Mouse (Mus musculus) erythroblast, adult 5-6 weeks (primary cell): ENCODE results near the gene Golt1a. TPM values are rescaled to one million over a fixed set of nuclear protein-coding genes. Genes with fewer than 3 reads are reported as not detected.

Source experiments
- ATAC-seq: replicated peaks from 2 replicates; pipeline ENCODE4 v1.8.0; 2016; ENCODE audit warnings: moderate number of reproducible peaks, mild to moderate bottlenecking, moderate TSS enrichment, inconsistent platforms; ENCODE audit not compliant: poor library complexity, low FRiP score, severe bottlenecking
- total RNA-seq, 2 experiments: library from RNA; stranded (forward) in 1 of 2; stranded (reverse) in 1 of 2; fragments of 150-400 nt in 1 of 2; fragments of 200-764, 138-1000 nt in 1 of 2; gene quantifications; 2 replicates each; pipeline versions ENCODE4 v1.2.3 to v1.2.4; 2015 to 2017; ENCODE audit warnings: low replicate concordance in 2 of 2

The Golt1a gene
- total RNA-seq, 2 experiments from 2014 or later, result not detected

DNA sequence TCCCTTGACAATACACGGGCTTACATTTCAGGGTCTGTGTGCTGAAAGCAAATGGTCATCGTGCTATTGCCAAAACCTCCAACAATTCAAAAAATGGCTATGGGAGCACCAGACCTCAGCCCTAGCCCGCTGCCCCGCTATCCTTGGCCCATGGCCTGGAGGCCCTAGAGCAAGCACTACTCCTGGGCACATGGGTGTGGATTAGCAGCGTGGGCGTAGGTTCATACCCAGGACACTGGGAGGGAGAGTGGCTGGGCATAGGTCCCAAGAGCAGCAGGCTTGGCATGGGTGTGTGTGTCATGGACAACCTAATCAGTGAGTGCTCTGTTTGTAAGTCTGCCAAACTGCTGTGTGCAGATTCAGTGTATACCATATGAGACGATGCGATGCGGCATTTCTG lies 13.2 kb upstream of the Golt1a start:
- ATAC-seq, result no peak

DNA sequence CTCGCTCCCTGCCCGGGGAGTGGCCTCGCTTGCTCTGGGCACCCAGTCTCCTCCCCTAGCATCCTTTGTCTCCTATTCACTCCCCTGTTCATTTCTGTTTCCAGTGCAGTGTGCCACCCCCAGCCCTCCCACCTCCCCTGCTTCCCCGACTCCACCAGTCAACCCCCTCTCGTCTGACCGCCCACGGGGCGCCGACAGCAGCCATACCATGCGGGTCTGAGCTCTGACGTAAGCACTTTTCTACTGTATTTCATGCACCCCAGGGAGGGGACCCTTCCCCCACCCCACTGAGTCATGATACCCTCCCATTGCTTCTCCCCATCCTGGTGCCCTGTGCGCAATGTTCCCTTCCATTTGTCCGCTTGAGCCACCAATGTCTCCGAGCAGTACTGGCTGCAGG lies 10.8 kb upstream of the Golt1a start:
- no peak for ATAC-seq

DNA sequence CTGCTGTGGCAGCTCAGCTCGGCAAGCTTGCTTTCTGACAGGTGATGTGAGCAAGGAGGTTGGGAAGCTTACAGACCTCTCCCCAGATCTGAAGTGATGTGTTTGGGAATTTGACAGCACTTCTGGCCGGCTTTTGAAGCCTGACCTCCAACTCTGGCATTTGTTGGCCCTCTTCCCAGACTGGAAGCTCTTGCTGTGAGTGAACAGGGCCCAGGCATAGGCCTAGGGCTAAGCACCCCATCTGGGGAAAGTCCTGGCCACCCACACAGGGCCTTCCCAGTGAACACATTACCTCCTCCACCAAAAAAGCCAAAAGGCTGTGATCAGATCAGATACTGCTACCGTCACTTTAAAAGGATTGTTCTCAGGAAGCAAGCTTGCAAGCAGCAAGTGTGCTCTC lies 7.1 kb upstream of the Golt1a start:
- ATAC-seq, result no peak

DNA sequence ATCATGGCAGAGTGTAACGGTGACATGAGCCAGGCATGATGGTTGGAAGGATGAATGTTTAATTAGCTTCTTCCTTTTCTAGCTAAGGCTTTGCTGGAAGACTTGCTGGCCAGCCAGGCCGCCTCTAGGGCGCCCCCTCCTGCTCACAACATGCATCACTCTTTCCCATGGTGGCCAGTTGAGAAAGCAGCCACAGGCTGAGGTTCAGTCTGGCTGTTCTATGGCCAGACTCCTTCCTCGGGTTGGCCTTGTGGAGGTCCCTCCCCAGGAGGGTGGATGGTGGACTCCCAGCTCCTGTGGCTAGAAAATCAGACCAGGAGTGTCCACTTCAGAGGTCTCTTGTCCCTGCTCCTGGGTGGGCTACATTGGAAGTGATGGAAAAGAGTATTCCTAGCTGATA lies 2.8 kb upstream of the Golt1a start:
- ATAC-seq, result no peak

DNA sequence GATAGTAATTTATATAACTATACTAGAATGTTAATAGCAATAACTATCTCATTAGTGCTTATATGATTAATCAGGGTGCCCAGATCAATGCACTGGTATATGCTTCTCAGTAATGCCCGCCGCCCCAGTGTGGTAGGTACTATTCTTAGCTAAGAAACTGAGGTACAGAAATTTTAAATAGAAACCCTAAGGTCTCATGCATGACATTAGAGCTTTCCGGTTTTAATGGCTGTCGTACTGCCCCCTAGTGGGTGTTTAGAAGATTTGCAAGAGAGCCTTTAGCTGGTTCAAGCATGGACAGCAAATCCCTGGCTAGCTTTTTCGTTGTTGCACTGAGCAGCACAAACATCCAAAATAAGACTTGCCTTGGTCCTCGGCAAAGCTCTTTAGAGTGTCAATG lies 2.3 kb upstream of the Golt1a start:
- no peak; the same call in 1 of the 2 replicates for ATAC-seq

DNA sequence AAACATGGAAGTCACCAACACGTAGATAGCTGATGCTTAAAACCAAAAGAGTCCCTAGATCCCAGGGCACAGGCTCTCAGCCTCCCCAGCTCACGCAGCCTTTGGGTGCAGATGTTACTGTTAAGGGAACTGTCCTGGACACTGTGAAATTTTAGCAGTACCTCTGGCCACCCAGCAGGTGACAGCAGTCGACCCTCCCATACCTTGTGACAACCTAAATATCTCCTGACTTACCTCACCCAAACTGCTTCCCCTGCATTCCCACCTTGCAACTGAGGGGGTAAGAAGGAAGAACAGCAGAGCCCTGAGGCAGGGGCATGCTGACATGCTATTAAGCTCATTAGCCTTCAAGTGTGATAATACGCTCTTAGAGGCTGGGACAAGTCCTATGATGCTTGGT lies 1.6 kb downstream of the Golt1a start:
- ATAC-seq, result no peak

DNA sequence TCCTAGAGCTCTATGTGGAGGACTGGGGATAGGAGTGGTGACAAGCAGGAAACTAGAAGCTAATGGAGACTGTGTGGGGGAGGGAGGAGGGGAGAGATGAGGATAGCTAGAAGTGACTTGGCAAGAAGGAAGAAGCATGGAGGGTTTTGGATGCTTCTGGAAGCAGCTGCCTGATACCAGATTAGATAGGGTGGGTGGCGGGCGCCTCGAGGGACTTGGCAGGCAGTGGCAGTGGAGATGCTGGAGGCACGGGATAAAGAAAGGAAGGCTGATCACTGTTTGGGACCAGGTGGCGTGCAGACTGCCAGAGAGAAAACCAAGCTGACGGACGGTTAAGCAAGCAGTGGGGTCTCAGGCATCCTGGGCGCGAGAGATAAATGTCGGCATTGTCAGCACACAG lies 2.3 kb downstream of the Golt1a start:
- ATAC-seq, result no peak

DNA sequence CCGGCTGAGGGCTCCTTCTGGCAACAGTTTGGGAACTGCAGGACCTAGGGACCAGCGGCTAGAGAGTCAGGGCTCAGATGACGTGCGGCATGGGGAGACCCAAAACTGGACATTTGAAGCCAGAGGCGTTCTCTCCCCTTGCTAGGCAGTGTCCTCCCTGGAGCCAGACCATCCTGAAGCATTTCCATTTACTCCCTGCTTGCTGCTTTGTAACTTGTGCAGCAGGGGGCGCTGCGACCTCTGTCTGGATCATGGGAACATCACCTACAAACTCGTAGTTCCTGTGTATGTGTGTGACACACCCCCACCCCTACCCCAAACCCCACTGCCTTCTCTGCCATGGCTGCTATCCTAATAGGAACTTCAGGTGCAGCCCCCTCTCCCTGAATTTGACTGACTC lies 4.8 kb downstream of the Golt1a start:
- no peak for ATAC-seq

DNA sequence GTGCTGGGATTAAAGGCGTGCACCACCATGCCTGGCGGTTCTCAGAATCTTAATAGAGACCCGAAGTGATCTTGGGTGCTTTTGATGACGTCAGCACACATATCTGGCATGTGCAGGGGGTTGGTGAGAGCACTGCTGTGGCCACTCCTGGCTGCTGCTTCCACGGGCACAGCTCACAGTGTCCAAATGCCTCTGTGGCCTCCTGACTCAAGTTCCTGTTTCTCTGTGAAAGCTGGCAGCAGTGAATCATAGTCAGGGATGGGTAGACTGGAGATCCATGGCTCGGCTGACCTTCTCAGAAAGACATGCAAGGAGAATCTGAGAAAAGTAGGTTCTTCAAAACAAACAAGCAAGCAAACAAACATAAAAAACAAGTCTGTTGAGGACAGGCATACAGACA lies 6.2 kb downstream of the Golt1a start:
- ATAC-seq, result no peak

DNA sequence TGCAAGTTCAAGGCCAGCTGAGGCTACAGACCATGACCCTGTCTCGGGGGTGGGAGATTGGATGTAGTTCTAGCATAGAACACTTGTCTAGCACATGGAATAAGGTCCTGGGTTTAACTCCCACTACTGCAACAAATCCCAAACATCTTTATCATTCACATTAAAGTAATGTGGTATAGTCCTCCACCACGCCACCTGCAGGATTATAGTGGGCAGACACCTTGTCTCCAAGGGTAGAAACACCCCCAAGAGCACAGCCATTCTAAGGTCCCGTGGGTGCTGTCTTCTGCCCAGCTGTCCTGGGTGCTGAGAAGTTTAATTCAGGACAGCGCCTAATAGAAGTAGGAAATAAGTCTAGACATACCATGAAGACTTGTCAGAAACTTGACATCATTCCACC lies 7.0 kb downstream of the Golt1a start:
- no peak for ATAC-seq

DNA sequence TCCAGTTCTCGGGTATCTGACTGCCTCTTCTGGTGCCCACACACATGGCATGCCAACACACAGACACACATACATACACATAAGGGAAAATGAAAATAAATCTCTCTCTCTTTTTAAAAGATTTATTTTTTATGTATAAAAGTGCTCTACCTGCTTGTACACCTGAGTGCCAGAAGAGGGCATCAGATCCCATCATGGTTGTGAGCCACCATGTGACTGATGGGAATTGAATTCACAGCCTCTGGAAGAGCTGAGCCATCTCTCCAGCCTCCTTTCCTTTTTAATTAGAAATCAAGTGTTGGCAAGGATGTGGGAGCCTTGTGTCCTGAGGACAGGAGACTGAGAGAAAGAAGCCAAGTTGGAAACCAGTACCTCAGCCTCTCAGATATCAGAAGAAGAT lies 7.5 kb downstream of the Golt1a start:
- ATAC-seq, result no peak

DNA sequence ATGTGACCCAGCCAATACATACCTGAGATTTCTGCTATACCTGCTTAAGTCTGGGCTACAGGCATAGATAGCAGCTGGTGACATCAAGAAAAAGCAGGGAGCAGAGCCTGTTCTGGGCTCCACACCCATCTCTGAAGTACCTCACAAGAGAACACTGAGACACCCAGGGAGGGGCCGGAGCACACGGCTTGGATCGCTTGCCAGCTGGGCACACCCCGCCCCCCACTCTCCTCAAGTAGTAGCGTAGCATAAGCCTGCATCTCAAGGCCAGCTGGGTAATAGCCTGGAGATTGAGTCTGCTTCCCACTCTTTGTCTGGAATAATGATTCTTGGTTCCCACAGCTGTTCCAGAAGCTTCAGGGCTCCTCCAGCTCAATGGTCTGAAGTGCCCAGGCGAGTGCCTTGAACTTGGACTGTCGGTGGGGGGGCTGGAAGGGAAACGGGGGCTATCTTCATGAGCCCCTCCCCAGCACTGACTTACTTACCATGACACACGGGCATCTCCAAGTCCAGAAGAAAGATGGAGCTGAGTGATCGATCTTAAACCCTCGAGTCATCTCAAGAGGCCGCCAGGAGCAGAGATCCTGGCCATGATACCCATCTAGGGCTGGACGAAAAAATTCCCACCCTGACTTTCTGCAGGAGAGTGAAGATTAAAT lies 11.8 kb downstream of the Golt1a start, which contains the start of gene Kiss1:
TSS of gene Kiss1 (plus strand) at position 609 of the 659 bp plus-strand sequence.
- ATAC-seq, result no peak

DNA sequence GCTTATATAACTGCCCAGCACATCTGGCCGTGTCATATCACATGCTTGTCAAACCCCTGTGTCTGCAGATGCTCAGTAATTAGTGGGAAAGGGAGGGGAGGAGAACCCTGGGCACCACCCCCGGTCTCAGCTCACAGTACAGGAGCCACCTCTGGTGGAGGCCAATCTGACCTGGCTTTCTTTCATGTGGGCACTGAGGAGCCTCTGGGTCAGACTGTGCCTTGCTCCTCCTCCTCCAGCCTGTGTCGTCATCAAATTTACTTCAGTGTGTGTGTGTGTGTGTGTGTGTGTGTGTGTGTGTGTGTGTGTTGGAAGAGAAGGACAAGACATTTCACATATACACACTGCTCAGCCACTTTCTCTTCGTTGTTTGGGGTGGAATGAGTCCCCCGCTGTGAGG lies 13.7 kb downstream of the Golt1a start:
- ATAC-seq, result no peak

DNA sequence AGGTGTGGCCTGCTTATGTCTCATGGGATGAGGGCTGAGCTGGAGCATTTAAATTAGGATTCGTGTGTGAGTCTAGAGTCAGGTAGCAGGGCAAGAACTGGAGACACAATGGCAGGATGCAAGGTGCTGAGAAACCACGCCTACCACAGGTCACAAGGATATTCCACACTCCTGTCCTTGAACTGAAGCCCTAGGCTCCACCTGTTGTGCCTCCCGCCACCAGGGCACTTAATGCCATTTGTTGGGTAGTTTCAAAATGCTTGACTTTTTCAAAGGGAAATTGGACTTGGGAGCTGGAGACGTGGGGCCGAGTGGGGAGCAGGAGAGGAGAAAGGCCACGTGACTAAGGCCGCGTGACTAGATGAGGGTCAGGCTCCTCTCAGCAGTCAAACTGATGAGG lies 16.4 kb downstream of the Golt1a start:
- ATAC-seq, result no peak

DNA sequence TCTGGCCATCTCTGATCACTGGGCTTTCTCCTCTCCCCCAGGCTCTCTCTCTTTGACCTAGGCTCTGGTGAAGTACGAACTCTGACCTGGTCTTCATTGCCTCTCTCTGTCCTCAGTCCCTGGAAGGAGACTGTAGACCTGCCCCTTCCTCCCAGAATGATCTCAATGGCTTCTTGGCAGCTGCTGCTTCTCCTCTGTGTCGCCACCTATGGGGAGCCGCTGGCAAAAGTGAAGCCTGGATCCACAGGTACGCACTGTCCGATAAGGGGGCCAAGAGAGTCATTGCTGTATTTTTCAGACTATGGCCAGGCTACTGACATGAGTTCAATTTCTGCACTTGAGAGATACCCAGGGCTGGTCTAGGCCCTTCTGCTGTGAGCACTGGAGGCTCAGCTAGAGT lies 17.5 kb downstream of the Golt1a start:
- no peak for ATAC-seq

DNA sequence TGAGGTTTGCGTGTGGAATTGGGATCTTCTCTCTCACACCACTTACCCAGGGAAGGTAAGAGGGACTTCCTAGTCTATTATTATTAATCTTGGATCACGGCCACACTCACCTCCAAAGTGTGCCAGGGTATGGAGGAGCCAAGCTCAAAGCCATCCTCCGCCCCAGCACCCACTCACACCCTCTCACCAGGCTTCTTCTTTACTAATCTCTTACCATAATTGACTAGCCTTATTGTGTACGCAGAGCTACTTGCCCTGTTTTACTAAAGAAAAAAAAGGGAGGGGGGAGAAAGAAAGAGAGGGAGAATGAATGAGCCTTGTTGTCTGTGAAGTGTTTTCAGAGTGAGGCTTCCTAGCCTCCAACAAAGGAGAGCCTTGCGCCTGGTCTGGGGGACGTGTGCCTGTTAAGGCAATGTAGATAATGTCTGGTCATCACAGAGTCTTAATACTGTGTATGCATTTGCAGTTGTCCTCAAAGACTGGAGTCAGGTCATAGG lies 18.7 kb downstream of the Golt1a start:
- ATAC-seq, result no peak

DNA sequence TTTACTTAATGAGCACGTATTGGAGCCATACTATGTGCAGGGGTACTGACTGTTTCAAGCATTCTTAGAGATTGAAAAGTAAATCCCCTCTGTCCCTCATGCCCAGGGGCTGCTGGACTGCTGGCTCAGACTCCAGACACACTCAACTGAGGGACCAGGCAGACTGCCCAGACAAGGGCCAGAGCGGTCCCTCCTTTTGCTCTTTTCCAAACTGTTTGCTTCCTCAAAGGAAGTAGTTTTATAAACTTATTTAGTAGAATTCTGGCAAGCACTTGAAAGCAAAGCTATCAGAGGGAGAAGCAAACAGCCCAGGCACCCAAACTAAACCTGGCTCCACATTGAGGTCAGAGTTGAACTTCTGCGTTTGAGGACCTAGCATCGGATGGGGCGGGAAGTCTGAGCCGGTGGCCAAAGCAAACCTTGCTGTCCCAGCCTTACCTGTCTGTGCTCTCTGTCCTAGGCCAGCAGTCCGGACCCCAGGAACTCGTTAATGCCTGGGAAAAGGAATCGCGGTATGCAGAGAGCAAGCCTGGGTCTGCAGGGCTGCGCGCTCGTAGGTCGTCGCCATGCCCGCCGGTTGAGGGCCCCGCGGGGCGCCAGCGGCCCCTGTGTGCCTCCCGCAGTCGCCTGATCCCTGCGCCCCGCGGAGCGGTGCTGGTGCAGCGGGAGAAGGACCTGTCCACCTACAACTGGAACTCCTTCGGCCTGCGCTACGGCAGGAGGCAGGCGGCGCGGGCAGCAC lies 19.5 kb downstream of the Golt1a start:
- ATAC-seq, result no peak

DNA sequence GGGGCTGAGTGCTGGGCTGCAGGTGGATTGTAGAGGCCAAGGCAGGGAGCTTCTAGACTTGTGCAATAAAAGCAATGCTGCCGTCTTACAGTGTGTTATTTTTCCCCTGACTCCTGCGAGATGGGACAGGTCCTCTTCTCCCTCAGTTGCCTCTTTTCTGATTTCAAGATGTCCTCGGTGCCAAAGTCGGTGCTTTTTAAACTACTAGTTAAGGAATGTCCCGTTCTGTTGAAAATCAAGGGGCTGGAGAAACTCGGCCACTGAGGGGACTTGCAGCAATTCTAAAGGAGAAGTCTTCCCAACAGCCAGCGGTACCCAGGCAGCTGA lies 20.0 kb downstream of the Golt1a start:
- ATAC-seq, result no peak

DNA sequence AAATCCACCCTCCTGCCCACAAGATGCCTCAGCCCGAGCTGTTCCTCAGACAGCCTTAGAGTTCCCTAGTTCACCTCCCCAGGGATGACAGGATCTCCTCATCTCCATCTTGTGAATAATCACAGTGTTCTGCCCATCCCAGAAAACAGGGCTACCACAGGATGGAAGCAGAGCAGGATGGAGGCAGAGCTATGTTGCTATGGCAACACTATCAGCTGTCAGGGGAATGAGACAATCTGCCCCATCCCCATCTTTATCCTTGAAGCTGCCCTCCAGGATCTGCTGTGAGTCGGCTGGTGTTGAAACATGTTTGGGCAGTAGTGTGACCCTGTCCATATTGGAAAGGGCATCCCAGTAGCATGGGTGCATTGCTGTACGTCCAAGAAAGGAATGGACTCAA lies 21.5 kb downstream of the Golt1a start:
- no peak for ATAC-seq

DNA sequence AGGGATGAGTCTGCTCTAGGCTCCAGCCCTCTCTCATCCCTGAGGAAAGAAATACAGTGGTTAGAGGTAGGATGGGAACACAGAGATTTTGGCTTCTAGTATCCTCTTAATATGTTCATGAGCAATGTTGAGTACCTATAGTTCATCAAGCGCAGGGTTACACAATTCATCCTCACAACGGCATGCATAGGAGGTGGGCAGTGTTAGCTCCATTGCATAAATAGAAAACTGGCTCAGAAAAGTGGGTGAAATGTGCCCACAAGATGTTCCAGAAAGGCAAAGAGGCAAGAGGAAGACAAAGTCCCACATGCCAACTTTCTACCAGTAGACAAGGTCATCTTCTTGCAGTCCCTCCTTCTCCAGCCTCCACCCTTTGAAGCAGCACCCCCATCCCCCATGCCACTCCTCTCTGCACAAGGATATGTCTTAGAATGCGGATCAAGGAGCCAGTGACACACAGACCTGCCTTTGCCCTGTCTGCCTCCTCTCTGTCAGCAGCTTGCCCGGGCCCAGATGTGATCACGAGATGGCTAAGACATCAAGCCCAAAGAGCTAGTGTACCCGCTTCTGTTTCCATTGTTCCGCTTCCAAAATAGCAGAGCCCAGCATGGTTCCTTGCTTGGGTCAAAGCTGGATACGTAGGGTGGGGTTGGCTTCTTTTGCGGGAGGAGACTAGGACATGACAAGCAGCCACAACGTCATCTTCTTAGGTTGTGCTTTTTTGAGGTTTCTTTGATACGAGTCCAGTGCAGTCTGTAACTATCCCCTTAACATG lies 23.2 kb downstream of the Golt1a start:
- ATAC-seq, result no peak

DNA sequence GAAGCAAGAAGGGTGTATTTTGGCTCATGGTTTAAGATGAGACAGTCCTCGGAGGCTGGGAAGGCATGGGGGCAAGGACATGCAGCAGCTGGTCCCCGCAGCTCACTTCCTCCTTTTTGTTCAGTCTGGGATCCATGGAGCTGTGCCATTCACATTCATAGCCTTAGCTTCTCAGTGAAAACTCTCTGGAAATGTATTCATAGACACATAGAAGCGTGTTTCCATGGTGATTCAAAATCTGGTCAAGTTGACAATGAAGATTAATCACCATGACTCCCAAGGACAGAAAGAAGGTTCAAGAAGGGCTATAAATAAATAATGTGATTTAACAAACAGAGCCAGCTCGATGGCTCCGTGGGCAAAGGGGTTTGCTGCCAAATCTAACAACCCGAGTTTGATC lies 24.3 kb downstream of the Golt1a start:
- no peak for ATAC-seq
